Mouse (Mus musculus) myocyte (in vitro differentiated cells): ENCODE data around the gene Tnrc6a.

Source experiments
- MAX ChIP-seq: IDR thresholded peaks from one replicate; pipeline ENCODE4 v1.6.1; 2011; ENCODE audit warnings: low read depth, mild to moderate bottlenecking, control low read depth
- MYOD1 ChIP-seq, 3 experiments: IDR thresholded peaks; one replicate each; pipeline ENCODE4 v1.6.1; 2011; ENCODE audit warnings: control low read depth in 2 of 3, low read depth in 2 of 3, mild to moderate bottlenecking in 2 of 3, moderate library complexity in 1 of 3; ENCODE audit not compliant: insufficient read length in 2 of 3, control insufficient read depth in 1 of 3
- POLR2A ChIP-seq: IDR thresholded peaks from one replicate; pipeline ENCODE4 v1.6.1; 2011; ENCODE audit warnings: low read depth, mild to moderate bottlenecking, control low read depth, moderate library complexity; ENCODE audit not compliant: insufficient read length
- POLR2AphosphoS2 ChIP-seq: IDR thresholded peaks from one replicate; pipeline ENCODE4 v1.6.1; 2011; ENCODE audit warnings: low read depth, control low read depth; ENCODE audit not compliant: insufficient read length
- TCF12 ChIP-seq: IDR thresholded peaks from one replicate; pipeline ENCODE4 v1.6.1; 2011; ENCODE audit warnings: mild to moderate bottlenecking, control low read depth; ENCODE audit not compliant: poor library complexity, insufficient read depth, severe bottlenecking
- USF1 ChIP-seq: IDR thresholded peaks from one replicate; pipeline ENCODE4 v1.6.1; 2011; ENCODE audit warnings: low read depth, mild to moderate bottlenecking, control low read depth, moderate library complexity

DNA sequence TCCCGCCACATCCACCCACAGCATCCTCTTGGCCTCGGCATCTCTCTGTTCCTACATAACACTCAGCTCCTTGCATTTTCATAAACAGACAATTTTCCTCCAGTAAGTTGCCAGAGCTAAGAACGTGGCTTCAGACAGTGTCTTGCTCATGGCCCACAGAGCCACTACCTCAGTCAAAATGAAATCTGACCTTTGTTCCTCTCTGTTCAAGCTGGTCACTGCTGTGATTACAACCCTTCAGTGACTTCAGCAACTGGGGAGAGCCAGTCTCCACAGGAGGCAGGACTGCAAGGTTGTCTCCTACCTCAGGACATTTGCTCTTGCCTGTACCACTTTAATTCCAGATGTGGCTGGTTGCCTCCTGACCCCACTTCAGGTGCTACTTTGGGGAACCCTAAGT lies 75.5 kb downstream of the Tnrc6a start:
- no peak for TF ChIP-seq POLR2A
- no peak for TF ChIP-seq TCF12
- TF ChIP-seq MYOD1 (IDR thresholded peaks at IDR 0.05; ENCODE audit: control insufficient read depth in 1 of 3, insufficient read length in 2 of 3, low read depth in 2 of 3): no peak
- TF ChIP-seq POLR2AphosphoS2: no peak
- TF ChIP-seq USF1: no peak
- TF ChIP-seq MAX: no peak
